Mouse (Mus musculus) urinary bladder, adult 2 months (tissue): ENCODE results near the gene Tm9sf3. TPM values are rescaled to one million over a fixed set of nuclear protein-coding genes. Genes with fewer than 3 reads are reported as not detected.
A peak's percentile ranks its signal among the peaks of the same experiment; 100 is the strongest.

Experiments
- DNase-seq: peaks from one replicate; pipeline ENCODE4 v3.0.0; 2022; ENCODE audit warnings: low spot score
- polyA plus RNA-seq: library from polyadenylated mRNA; depleted of rRNA; stranded (reverse); fragments of >200 nt; gene quantifications from 2 replicates; pipeline ENCODE4 v1.2.3, GENCODE M21; 2012

Tm9sf3 gene
- polyA plus RNA-seq, 1 experiment, result 130 TPM

DNA sequence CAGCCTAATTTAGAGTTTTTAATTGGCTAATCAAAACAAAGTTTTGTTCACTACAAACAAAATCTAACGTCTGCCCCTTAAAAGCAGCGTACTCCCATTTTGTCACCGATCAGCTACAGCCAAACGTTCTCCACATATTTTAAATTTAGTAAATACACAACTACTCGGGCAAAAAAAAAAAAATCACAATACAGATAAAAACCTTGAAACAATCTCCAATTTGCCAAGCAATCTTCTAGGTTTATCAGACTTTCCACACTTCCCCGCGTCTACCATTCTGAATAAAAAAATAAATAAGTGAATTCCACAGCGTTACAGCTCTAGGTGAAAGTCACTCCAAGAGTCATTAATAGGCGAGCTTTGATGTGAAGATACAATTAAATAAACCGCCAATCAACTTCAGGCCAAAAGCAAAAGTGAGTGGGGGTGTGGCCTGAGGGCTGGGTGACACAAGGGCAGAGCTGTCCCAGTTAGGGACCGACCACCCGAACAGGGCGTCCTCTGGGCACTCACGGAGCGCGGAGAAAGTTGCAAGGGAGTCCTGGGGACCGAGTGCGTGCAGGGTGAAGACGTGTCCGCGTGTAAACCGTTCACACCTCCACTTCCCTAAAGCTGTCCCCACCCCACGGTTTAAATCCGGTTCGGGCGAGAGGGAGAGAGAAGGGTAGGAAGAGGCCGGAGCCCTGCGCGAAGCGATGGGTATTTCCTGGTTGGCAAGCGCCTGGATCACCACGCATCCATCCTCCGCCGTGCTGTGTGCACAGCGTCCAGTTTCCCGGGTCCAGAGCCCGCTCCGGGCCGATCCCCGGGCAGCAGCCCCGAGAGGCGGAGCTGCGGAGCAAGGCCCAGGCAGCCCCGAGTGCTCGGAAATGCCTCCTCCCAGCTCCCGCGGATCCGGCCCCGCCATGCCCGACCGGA lies 826 bp downstream of the Tm9sf3 start:
- peak; percentile 74 for DNase-seq

DNA sequence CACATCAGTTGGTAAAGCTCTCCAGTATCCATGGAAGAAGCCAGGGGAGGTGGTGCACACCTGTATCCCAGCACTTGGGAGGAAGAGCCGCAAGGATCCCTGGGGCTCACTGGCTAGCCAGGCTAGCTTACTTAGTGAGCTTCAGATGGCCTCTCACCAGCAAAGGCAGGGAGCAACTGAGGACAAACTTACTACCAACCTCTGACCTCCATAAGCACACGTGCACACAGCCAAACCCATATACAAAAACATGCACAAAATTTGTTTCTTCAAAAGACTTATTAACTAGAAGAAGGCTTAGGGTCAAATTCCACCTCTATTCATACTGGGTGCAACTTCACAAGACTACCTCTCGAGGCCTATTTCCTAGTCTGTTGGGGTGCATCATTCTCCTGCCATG lies 3.1 kb downstream of the Tm9sf3 start:
- no peak for DNase-seq

DNA sequence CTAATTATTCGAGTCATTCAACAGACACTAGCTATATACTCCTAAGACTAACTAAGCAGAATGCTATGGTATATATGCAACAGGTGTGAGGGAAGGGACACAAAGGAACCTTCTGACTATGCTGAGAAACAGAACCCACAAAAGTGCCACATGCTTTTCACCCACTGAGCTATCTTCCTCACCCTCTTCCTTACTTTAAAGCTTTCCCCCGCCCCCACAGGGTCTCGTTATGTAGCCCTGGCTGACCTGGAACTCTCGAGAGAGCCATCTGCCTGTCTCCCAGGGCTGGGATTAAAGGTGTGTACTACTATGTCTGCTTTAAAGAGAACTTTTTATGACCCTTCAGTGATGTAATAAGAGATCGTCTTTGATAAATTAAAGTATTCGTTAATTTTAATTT lies 4.5 kb downstream of the Tm9sf3 start:
- no peak for DNase-seq

DNA sequence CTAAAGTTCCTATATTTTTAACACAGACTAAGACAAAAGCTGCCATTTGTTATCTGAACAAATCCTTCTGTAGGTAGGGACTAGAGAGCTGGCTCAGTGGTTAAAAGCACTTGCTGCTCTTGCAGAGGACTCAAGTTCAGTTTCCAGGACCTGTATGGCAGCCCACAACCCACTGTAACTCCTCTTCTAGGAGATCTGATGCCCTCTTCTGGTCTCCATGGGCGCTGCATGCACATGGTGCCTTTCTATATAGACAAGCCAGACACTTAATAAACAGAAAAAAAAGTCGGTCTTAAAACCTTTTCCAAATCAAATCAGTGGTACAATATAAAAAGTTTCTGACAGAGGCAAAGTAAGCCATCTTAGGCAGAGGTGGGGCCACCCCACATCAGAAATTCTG lies 5.1 kb downstream of the Tm9sf3 start:
- DNase-seq, result no peak

DNA sequence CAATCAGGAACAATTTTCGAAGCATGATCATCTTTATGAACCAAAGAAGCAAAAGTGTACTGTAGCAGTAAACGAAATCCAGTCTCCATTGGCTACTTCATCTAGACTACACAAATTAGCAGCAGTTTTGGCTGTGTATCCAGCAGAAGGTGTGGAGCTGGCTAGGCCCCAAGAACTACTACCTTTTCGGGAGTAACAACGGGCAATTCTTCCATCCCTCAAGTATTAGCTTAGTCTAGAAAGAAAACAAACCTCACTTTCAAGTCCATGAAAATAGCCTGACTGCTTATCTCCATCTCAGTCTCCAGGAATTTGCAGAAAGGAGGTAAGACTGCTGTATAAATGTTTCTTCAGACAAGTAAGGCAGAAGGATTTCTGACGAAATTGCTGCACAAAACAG lies 9.2 kb downstream of the Tm9sf3 start:
- DNase-seq, result no peak

DNA sequence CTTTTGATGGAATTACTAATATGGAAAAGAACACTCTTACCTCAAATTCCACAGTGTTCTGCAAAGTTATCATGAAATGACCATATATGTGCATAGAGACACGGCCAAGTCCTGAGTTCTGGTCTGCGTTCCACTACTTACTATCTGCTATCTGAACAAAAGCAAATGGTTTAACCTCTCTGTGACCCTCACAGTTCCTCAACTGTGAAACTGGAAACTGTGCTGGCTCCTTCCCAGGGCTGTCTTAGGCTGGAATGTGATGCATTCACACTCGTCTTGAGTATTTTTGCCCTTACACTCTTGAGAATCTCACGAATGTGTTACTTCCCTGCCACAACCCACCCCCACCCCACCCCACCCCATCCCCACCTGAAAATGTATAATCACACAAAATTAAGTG lies 14.8 kb downstream of the Tm9sf3 start:
- no peak for DNase-seq

DNA sequence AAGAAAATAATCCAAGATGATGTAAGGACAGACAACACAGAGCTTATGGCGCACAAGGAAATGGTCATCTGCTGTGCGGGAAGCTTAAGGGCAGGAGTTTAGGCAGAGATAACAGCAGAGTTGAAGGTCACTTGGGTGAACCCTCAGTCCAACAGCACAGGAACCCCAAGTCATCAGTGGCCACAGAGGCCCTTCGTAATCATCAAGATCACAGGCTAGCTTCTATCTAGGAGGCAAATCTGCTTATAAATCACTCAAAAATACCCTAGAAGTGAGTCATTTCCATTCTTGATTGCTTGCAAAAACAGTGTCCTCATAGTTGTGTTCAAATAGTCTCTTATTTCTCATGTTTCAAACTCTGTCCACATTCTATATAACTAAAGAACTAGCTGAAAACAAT lies 15.5 kb downstream of the Tm9sf3 start:
- DNase-seq, result no peak

DNA sequence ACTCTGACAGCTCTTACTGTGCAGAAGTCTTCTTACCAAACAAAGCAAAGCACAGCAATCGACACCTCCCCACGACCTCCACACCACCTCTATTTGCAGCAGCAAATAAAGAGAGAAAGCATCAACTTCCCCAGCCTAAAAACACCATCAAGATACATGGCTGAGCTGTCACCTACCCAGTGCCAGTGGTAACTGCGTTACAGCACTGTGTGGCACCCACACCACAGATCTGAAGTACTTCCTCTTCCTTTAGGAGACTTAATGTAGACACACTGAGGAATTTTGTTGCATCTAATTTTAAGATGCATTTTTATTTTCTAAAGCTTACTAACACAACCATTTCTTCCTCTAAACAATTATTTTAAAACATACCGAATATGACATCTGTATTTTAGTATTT lies 17.5 kb downstream of the Tm9sf3 start:
- no peak for DNase-seq

DNA sequence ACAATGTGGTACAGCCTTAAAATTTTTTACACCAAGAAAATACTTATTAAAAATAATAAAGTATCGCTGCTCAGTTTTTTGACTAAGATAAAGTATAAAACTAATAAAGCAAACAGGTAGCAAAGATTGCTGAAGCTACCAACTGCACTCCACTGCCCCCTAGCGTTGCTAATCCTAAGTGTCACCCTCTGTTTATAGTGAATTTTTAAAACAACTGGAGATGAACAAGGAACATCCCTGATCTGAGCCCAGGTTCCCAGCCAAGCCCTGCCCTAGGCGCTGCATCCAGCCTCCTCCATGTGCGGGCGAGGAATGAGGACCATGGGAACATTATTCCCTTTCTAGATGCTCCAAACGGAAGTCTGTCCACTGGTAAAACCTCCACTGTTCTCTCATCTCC lies 19.2 kb downstream of the Tm9sf3 start:
- no peak for DNase-seq

DNA sequence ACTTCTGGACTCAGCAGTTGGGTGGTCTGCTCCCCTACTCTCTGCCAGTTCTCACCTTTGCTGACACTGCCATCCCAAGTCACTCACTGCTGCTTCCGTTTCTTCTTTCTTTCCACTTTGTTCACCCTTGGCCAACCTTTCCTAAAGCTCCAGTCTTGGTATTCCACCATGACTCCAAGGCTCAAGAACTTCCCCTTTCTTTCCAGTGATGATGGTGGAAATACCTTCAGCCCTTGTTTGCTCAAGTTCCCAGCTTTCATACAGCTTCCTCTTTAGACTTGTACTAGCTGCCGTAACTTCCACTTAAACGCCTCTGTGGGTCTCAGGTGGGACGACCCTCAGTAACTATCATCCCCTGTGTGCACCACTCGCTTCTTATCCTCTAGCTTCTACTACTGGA lies 21.8 kb downstream of the Tm9sf3 start:
- DNase-seq, result no peak

DNA sequence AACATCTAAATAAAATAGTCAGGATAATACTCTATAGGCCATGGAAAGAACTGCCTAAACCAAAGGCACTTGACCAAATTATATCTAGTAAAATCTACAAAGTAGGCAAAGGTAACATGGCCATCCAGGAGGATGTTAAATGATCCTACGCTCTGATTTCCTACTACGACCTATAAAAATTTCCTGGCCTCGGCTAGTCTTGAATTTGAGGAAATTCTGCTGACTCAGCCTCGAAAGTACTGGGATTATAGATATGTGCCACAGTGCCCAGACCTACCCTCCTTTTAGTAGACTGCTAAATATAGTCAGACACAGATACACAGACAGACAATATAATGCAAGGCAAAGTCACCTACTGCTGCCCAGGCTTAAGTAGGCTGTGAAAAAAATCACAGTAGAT lies 30.1 kb downstream of the Tm9sf3 start:
- DNase-seq, result no peak

DNA sequence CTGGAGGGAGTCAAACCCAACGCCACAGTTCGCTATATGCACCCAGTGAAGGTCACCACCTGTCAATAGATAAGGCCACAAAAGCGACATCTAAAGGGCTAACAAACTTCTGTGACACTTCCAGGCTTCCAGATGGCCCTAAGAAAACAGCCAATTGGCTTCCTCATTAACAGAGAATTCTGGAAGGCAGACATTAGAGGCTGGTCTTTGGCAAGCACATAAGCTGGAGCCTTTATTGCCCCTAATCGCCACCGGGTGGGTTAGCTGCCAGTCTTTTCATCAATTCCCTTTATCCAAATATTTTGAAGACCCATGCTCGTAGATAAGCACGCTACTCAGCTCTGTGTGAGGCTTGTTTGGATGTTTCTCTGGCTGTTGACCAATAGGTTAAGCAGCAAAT lies 55.5 kb downstream of the Tm9sf3 start:
- DNase-seq, result no peak

DNA sequence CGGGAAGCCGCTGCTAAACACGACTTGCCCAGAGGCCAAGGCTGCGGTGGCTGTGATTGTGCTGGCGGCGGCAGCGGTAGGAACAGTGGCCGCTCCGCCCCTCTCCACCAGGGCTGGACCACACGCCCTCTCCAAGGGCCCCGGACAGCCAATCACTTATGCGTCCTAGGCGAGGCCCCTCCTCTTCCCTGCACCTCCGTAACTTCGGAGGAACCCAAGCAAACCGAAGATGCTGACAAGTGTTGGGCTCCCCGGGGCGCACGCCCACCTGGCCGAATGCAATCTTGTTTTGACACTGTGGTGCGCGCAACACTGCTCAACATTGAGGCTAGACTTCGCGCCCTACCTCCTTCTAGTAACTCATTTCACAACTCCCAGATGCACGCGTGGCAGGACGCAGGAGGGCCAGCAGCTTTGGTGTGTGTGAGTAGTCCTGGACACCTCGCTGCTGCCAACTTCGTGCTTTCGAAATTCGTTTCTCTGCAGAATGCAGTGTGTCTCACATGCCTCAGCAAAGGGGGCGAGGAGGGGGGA lies 56.9 kb downstream of the Tm9sf3 start, which contains the start of gene Tll2:
Tll2 (minus strand) TSS at position 25 of the 534 bp plus-strand sequence.
- no peak for DNase-seq

DNA sequence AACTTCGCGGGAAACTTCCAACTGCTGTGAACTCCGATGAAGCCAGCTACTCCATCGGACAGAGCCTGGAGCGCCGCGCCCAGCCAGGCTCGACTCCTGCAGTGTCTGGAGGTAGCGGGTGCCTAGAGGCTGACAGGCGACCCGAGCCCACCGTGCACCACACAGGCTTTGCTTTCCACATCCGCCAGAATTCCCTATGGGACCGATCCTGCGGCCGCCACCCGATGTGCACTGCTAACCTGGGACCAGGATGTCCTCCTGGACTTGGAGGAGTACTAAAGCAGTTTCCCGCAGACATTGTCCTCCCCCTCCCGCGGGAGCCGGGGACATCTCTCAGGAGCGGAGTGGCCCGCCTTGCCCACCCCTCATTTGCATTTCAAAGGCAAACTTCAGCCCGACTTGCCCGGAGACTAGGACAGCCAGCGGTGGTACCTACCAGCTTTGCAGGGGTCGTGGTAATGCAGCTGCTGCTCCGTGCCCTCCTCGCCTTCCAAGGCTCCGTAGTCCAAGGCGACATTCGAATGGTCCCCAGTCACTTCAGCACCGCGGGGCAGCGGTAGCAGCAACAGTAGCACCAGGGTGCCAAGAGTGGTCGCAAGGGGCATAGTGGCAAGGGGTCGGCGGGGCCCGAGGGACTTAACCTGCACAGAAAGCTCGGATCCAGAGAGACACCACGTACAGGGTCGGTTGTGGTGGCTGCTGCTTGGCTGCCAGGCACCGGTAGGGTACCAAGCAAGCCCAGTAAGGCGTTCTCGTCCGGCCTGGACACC lies 57.6 kb downstream of the Tm9sf3 start:
- no peak for DNase-seq

DNA sequence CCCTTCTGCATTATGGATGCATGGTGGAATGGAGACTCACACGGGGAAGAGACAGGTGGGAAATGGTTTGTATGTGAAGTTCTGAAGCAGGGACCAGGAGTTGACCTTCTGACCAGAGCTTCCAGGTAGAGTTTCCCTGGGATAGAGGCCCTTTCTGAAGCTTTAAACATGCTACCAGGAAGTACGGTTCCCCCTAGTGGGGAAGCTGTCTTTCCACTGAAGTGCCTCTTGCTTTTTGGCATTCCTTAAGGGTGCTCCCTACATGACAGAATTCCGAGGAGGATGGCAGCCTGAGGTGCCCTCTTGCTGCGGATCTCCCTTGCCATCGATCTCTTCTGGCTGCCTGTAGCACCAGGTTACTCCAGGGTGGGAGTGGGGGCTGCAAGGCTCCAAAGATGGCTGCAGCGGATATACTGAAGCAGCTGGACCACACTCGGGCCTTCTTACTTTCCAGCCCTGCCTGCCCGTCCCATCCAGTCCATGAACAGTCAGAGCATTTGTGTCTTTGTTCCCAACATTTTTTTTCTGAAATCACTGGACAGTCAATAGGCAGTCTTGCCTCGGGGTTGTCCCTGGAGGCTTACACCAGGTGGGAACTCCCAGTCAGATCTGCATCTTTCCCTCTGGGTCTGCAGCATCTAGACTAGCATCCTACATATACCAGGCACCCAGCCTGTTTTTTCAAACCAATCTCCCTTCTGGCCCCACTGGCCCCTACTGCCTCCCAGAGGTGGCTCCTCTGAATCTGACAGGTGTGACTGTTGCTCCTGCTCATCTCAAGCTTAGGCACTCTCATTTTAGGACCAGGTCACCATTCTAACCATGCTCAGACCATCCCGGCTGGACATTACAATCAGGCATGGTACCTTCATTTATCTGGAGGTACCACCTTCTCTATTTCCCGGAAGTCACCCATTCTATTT lies 59.4 kb downstream of the Tm9sf3 start:
- DNase-seq, result no peak

DNA sequence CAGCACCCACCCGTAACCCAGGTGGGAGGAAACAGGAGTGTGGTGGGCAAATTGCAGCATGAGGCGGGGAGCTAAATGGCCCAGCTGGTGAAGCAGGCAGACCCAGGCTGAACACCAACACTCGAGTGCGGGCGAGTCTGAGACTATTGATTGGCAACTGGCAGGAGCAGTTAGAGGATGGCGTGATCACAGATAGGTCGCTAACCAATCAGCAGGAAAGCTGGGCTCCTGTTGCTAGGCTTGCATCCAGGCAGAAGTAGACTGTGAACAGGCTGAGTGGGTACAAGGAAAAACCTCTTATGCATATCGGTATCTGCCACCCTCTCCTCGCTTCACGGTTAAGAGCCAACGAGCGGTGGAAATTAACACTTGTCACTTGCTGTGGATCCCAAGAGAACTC lies 66.2 kb downstream of the Tm9sf3 start:
- DNase-seq, result no peak

DNA sequence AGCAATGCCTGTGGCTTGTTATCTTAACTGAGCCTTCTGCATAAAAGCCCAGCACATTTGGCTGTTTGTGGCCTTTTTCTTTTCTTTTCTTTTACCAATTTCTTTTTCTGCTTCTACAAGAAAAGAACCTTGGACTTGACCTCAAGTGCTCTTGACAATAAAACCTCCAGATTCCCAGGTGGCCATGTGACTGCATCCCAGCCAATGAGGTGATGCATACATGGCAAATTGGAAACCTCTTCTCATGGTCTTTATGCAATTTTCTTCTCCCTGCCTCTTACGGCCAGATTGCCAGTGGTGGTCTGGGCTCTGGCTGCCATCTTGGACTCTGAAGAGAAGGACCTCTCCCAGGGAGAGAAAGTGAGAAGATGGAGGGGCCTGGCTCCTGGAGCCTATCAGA lies 70.4 kb downstream of the Tm9sf3 start:
- no peak for DNase-seq

DNA sequence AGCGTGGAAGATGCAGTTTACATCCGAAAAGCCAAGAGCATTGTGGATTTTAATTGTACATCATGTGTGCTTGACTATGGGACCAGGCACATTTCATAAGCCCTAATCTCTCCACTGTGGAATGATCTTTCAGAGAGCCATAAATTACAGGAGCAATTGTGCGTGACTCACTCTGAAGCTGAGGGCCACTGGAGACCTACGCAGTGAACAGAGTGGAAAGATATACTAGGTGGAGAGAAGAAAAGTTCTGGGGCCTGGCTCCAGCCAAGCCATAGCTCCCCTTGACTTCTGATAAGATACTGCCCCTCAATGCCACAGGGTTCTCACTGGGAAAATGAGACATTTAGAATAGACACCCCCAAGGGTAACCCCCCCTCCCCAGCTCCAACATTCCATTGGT lies 70.8 kb downstream of the Tm9sf3 start:
- DNase-seq, result no peak

DNA sequence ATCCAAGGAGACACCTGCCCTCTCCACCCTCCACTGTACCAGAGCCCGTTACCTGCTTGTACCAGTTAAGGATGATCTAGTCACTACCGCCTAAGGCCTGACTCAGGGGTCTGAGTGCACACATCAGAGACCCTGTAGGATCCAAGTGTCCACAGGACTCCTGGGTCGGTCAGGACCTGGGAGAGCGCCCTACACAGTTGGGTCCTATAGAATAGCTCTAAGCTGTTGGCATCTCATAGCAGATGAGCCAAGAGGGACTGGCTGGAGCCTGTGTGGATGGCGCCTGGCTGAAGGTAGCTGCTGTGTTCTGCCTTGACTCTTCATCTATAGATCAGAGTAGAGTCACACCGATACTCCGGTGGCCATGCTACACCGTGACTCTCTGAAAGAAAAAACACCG lies 72.1 kb downstream of the Tm9sf3 start:
- no peak for DNase-seq

DNA sequence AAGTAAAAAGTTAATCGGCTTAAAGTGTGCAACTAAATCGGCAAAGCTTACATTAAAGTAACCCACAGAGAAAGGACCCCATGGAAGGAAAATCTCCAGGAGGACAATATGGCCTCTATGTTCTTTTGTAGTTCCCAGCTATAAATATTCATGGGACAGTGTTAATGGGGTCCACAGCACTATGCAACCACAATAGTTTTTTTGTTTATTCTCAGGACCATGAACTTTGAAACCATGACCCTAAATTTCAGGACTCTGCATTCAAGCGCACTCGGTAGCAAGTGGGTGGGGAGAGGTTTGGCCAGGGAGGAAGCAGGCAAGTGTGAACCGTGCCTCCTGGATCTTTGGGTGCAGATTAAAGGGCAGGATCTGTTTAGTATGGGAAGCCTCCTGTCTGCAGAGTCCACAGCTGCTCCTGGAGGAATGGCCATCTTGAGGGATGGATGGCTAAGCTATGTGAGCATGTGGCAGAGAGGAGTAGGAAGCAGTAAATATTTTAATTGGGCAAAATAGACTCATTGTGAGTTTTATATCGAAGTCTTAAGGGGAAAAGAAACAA lies 72.8 kb downstream of the Tm9sf3 start:
- no peak for DNase-seq

DNA sequence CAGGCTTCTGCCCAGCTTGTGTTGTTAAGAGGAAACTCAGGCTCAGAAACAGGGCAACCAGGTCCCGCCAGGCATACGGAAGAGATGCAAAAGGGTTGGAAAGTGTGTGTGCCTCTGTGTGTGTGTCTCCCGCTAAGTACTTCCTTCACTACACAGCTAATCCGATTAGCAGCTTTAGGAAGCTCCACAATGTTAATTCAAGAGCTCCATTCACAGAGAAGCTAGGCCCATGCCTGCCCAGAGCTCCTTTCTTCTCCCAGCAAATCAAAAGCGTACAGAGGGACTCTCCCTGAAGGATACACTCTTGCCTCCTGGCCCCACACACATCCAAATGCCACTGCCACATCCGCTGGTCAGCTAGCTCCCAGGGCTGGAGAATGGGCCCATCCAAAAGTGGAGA lies 86.5 kb downstream of the Tm9sf3 start:
- no peak for DNase-seq
